Mouse (Mus musculus): ENCODE data around the gene Atxn3. TPM values are rescaled to one million over a fixed set of nuclear protein-coding genes. Genes with fewer than 3 reads are reported as not detected.

Atxn3 gene
- total RNA-seq, 1 experiment from 2014 or later, result 14.6 TPM

DNA sequence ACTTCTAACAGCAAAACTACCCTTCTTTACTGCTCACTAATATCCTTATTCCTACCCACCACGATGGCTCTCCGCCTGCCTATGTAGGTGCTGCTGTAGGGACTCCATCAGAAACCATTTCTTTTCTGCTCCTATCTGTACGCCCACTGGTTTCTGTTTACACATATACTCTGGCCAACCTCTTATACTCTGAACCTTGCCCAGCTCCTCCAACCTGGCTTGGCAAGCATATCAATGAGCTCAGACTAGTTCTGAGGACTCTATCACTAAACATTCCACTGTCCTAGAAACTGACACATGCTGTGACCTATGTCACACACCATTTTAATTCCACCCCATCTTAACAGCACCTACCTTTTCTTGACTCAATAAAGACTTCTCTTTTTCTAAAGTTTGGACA lies 68.7 kb downstream of the Atxn3 start:
- DNase-seq, result no peak

DNA sequence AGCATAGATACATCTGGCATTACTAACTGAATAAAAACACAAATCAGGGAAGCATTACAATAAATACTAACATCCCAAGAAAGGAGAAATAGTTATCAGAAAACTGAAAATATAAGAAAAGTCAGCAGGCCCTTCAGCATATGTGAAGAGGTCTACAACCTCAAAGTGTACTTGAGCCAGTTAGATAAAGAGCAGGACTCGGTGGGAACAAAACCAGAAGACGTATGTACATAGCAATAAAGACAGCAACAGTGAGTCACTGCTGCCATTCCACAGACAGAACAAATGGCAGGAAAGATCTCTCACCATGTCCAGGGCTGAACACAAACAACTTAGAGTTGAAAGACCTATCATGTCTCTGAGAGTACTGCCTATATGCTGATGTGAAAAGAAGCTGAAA lies 69.7 kb downstream of the Atxn3 start:
- no peak for DNase-seq

DNA sequence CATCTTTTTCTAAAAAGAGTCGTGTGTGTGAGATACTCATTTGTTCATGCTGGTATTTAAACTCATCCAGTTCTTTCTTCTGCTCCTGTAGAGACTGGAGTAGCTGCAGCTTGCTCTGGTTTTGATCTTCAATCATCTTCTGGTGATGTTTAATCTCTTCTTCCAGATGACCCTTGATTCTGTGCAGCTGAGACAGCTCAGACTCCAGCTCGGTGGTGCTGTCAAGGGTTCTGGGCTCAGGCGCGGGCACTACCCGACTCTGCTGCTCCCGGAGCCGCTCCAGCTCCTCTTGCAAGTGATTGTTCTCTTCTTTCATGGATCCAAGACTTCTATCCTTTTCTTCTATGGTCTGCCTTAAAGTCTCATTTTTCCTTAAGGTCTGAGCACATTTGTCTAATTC lies 73.1 kb downstream of the Atxn3 start:
- DNase-seq, result no peak

DNA sequence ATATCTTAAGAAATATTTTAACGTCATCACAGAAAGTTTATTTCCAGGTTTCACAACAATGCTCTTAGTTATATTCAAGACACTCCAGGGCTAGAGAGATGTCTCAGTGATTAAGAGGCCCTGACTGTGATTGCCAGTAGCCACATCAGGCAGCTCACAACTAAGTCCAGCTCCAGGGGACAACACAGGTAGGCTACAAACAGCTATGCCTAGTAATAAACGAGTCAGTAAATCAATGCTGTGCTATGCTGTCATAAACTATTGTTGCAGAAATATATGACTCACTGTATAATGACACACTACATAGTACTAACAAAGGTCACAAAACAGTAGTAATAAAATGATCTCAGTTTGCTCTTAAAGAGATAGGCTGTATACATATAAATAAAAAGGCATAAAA lies 81.7 kb downstream of the Atxn3 start:
- DNase-seq, result no peak

DNA sequence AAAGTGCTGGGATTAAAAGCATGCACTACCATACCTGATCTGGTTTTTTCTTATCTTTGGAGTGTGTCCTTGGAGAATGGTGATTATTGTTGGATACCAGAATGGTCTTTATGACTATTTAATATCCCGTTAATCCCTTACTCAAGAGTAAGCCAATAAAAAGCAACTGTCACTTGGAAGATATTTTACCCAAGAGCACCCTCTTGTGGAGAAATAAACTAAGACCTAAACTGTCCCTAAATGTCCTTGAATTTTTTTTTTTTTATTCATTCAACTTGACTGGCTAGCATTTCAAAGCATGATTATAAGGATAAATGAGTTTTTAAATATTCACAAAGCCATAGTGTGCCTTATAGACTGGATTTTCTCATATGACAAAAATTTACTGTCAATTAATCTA lies 82.9 kb downstream of the Atxn3 start:
- no peak for DNase-seq

Other genes with a start within 250 kb of the Atxn3 start
- gene Tc2n, start 239.7 kb downstream of the Atxn3 start, total RNA-seq (2021), result 1.2 and 1.8 TPM in 2 replicates
- 57.7 and 60.3 TPM in 2 replicates for gene Fbln5, start 139.2 kb downstream of the Atxn3 start, total RNA-seq (2021)
- 34.7 and 37.3 TPM in 2 replicates for gene Trip11, start 45.0 kb downstream of the Atxn3 start, total RNA-seq (2021)
- gene Cpsf2, start 17.7 kb upstream of the Atxn3 start, total RNA-seq (2021), result 30.5 and 31.8 TPM in 2 replicates
- gene Slc24a4, start 170.5 kb upstream of the Atxn3 start, total RNA-seq (2021), result 0.60 and 0.85 TPM in 2 replicates